13 mouse cellular contexts compared by ENCODE assay signal in genomic region chr2:13044555-13044954, GRCm38 (mm10). TPM values are rescaled to one million over a fixed set of nuclear protein-coding genes. Genes with fewer than 3 reads are reported as not detected.
"Had no signal": no experiment of that assay in that cellular context is flagged by ENCODE, and none has a peak within 500 bp of the region (broad histone marks: within the 10 kb centered on the region; RNA-seq: fewer than 3 reads in every experiment).

No protein-coding gene starts in this region.

- H3K9me3 ChIP-seq: intestine, embryonic 15.5 days; limb, embryonic 15.5 days; midbrain, embryonic 15.5 days; neural tube, embryonic 12.5 days had no signal

- H3K36me3 ChIP-seq: intestine, embryonic 15.5 days; limb, embryonic 15.5 days; midbrain, embryonic 15.5 days; neural tube, embryonic 12.5 days had no signal

- H3K9ac ChIP-seq: intestine, embryonic 15.5 days; limb, embryonic 15.5 days; lung, embryonic 14.5 days; midbrain, embryonic 15.5 days; neural tube, embryonic 12.5 days had no signal

- H3K4me3 ChIP-seq: intestine, embryonic 15.5 days; left cerebral cortex, adult 2 months; limb, embryonic 15.5 days; midbrain, embryonic 15.5 days; neural tube, embryonic 12.5 days had no signal

- H3K4me1 ChIP-seq: intestine, embryonic 15.5 days; limb, embryonic 15.5 days; midbrain, embryonic 15.5 days; neural tube, embryonic 12.5 days had no signal

- H3K27me3 ChIP-seq: intestine, embryonic 15.5 days; limb, embryonic 15.5 days; midbrain, embryonic 15.5 days; neural tube, embryonic 12.5 days had no signal

- H3K4me2 ChIP-seq: intestine, embryonic 15.5 days; limb, embryonic 15.5 days; lung, embryonic 14.5 days; midbrain, embryonic 15.5 days; neural tube, embryonic 12.5 days had no signal

- ATAC-seq: intestine, embryonic 15.5 days; midbrain, embryonic 15.5 days had no signal

- DNase-seq: kidney, adult 8-10 months; kidney, postnatal 25 days; lung, embryonic 14.5 days; lung, postnatal 14 days; thymus, postnatal 36 days had no signal

- H3K27ac ChIP-seq: intestine, embryonic 15.5 days; left cerebral cortex, adult 2 months; limb, embryonic 15.5 days; macrophage; midbrain, embryonic 15.5 days; neural tube, embryonic 12.5 days had no signal

RNA-seq across cellular contexts. Expression of gene C1ql3, which starts 32.9 kb away (rescaled TPM):
- total RNA-seq: monocyte, adult 5-6 weeks; neutrophil, adult 5-6 weeks had no signal
- polyA plus RNA-seq: lung, embryonic 14.5 days; macrophage had no signal
